Comparison of ENCODE assay signal across 8 mouse cellular contexts in the genomic region with DNA sequence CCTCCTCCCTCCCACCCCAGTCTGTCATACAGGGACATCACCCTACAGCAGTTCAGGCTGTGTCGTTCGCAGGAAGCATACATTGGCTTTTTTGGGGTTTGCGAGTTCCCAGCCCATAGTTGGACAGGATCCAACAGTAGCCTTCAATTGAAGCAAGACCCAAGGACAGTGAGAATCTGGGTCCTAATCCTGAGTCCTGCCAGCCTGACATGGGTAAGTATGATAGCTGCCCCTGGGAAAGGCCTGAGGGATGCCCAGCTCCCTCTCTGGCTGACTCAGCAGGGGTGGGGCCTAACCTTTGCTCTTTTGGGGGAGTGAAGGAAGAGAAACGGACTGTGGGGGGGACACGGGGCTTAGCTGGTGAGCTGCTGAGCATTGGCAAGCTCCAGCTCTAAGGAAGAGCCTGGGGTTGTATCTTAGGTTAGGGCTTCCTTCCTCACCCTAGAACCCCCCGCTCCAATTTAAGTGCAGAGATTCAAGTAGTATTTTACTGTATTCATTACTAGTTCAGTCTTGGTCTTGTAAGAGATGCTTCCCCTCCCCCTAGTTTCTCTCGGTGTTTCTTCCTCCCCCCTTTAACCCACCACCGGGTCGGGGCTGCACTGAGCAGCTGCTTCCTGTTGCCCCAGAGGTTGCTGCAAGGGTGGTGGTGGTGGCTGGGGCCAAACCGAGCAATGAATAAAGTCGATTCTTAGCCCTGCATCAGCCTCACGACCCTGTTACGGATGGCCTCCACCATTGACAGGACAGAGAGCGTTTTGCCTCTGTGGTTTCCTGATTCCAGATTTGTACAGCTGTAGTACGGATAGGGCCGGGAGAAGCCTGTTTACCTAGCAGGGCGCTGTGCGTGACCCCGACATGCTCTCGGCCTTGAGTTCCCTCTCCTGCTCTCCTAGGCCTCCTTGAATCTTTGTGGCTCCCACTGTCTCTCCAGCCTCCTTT. TPM values are rescaled to one million over a fixed set of nuclear protein-coding genes. Genes with fewer than 3 reads are reported as not detected.
DNase-seq lines count a peak whose midpoint lies in the region; ATAC-seq and TF ChIP-seq lines count a peak whose summit lies in the region.

Gene Baz2a, plus strand, starts transcription at position 14 of the 942 bp plus-strand sequence.

- TF ChIP-seq POLR2A in heart, adult 2 months (IDR thresholded peaks at IDR 0.05; ENCODE audit: insufficient read depth, low read depth, low read length), result peak; percentile 76
- TF ChIP-seq POLR2A in kidney, adult 2 months (IDR thresholded peaks at IDR 0.05; ENCODE audit: low read depth, low read length), result peak; percentile 38

- peak within 1 kb of the TSS; percentile 96 for H3K9ac ChIP-seq in heart, adult 2 months (ENCODE audit: low read depth, low read length)
- peak within 1 kb of the TSS; percentile 80 for H3K9ac ChIP-seq in midbrain, postnatal 0 days (replicated peaks; ENCODE audit: low read length, poor library complexity, severe bottlenecking)

- no peak for TF ChIP-seq CTCF in heart, adult 2 months (IDR thresholded peaks at IDR 0.05)
- TF ChIP-seq CTCF in kidney, adult 2 months (conservative IDR thresholded peaks at IDR 0.05; ENCODE audit: insufficient read depth, insufficient read length, low read depth, low read length), result no peak
- TF ChIP-seq CTCF in midbrain, postnatal 0 days (IDR thresholded peaks at IDR 0.05), result no peak

- peaks cover 7% of the 10 kb centered on the region for H3K4me1 ChIP-seq in heart, adult 2 months (ENCODE audit: control insufficient read depth, insufficient read depth, low read length)
- peaks cover 21% of the 10 kb centered on the region; the same call in 1 of the 2 replicates for H3K4me1 ChIP-seq in kidney, adult 2 months (ENCODE audit: control insufficient read depth, insufficient read depth, low read length)
- peaks cover 22% of the 10 kb centered on the region for H3K4me1 ChIP-seq in midbrain, postnatal 0 days (ENCODE audit: insufficient read depth, low read length)

- no peaks in the 10 kb centered on the region for H3K79me2 ChIP-seq in heart, adult 2 months (replicated peaks; ENCODE audit: control insufficient read depth, insufficient read depth, low read length)

- H3K4me3 ChIP-seq in heart, adult 2 months, result peak within 1 kb of the TSS; percentile 81
- H3K4me3 ChIP-seq in kidney, adult 2 months (ENCODE audit: insufficient read depth, low read depth, low read length), result peak within 1 kb of the TSS; percentile 93
- H3K4me3 ChIP-seq in midbrain, postnatal 0 days (ENCODE audit: low read depth, low read length), result peak within 1 kb of the TSS; percentile 83

- H3K27me3 ChIP-seq in heart, adult 2 months (ENCODE audit: control insufficient read depth, insufficient read depth, low read length), result no peaks in the 10 kb centered on the region
- H3K27me3 ChIP-seq in kidney, adult 2 months (replicated peaks; ENCODE audit: control insufficient read depth, insufficient read depth, low read length), result no peaks in the 10 kb centered on the region
- H3K27me3 ChIP-seq in midbrain, postnatal 0 days (ENCODE audit: insufficient read depth, low read length), result no peaks in the 10 kb centered on the region

- H3K36me3 ChIP-seq in heart, adult 2 months (ENCODE audit: control insufficient read depth, insufficient read depth, low read length), result peaks cover 31% of the 10 kb centered on the region
- peaks cover 21% of the 10 kb centered on the region for H3K36me3 ChIP-seq in kidney, adult 2 months (ENCODE audit: control insufficient read depth, insufficient read depth, low read length)
- H3K36me3 ChIP-seq in midbrain, postnatal 0 days (ENCODE audit: insufficient read depth, low read length), result peaks cover 29% of the 10 kb centered on the region

- under 1% methylated on average over 20 of the region's 20 CpGs for WGBS in heart, adult 2 months
- 1% methylated on average over 20 of the region's 20 CpGs for WGBS in kidney, adult 2 months
- 2% methylated on average over 20 of the region's 20 CpGs for WGBS in midbrain, postnatal 0 days

- H3K27ac ChIP-seq in heart, adult 2 months, result peak within 1 kb of the TSS; percentile 91
- peak within 1 kb of the TSS; percentile 96 for H3K27ac ChIP-seq in kidney, adult 2 months (ENCODE audit: insufficient read depth, low read depth, low read length)
- H3K27ac ChIP-seq in midbrain, postnatal 0 days (ENCODE audit: low read depth, low read length), result peak within 1 kb of the TSS; percentile 80

- H3K4me2 ChIP-seq in midbrain, postnatal 0 days (ENCODE audit: low read depth, low read length, poor library complexity, severe bottlenecking), result peak within 1 kb of the TSS; percentile 95

- H3K9me3 ChIP-seq in midbrain, postnatal 0 days (ENCODE audit: low read length), result no peaks in the 10 kb centered on the region

- intact Hi-C loops in heart, adult 2 months (cut with DNase I), result loop anchor here (2.0 to 10.0 kb wide), 2 partner anchors 95 to 403 kb away; partner anchors contain the start of genes Myl6 and Myl6b

- no peak; the same call in 1 of the 2 replicates for ATAC-seq in midbrain, postnatal 0 days (ENCODE audit: low FRiP score)

- DNase-seq in 3134 (ENCODE audit: extremely low read depth, insufficient read length, low spot score), result peak; percentile 77
- peak; percentile 59 for DNase-seq in T-cell, adult 2 months (ENCODE audit: low spot score)
- DNase-seq in embryo, embryonic 11 days, result peak; percentile 59
- peak; percentile 72 to 76 for DNase-seq in heart, adult 2 months
- peak; percentile 89 for DNase-seq in kidney, adult 2 months
- peak; percentile 90 for DNase-seq in liver
- DNase-seq in midbrain, postnatal 0 days (ENCODE audit: low spot score), result peak; percentile 22
- DNase-seq in testis, postnatal 10 days (ENCODE audit: low spot score), result peak; percentile 64

- no peak for TF ChIP-seq EP300 in heart, adult 2 months (IDR thresholded peaks at IDR 0.05; ENCODE audit: insufficient read depth, low read depth, low read length)

RNA-seq across cellular contexts. Expression of gene Baz2a, which starts in this region (rescaled TPM):
- total RNA-seq in heart, adult 2 months (2021), result 10 to 100 TPM; 18.4 to 22.4 TPM
- polyA plus RNA-seq in heart, adult 2 months (2012; rRNA removed), result 15.5 and 23.7 TPM in 2 replicates
- polyA plus RNA-seq in kidney, adult 2 months (2012; rRNA removed), result 21.6 and 22.5 TPM in 2 replicates
- total RNA-seq in midbrain, postnatal 0 days (2014; rRNA removed), result 14.0 and 17.3 TPM in 2 replicates
- polyA plus RNA-seq in midbrain, postnatal 0 days (2015; fragmentation: Nextera tagmentation; extraction: Ambion mirVana), result 8.0 and 9.3 TPM in 2 replicates

Comparison
In these comparisons a context has a peak if more than half of its experiments do, and no peak if none do; other contexts are left out.
1. DNase-seq: peak in every context shown above with its lines; median percentile 90 in liver; 89 in kidney, adult 2 months; 77 in 3134; 74 in heart, adult 2 months; 64 in testis, postnatal 10 days; 59 in T-cell, adult 2 months; 59 in embryo, embryonic 11 days; 22 in midbrain, postnatal 0 days.